Mouse (Mus musculus) testis, adult 2 months (tissue): ENCODE data around the gene Anks6.

Experiments
- CTCF ChIP-seq: fragments of 200-500 bp; IDR thresholded peaks from 2 replicates; pipeline ENCODE4 v1.5.1; 2012; ENCODE audit warnings: low read depth, mild to moderate bottlenecking, inconsistent platforms, low read length, moderate library complexity; ENCODE audit not compliant: control insufficient read depth, insufficient read depth, insufficient replicate concordance
- POLR2A ChIP-seq: fragments of 200-500 bp; IDR thresholded peaks from 2 replicates; pipeline ENCODE4 v1.6.1; 2012; ENCODE audit warnings: low read depth, mild to moderate bottlenecking, inconsistent platforms, low read length, moderate library complexity; ENCODE audit not compliant: control insufficient read depth

DNA sequence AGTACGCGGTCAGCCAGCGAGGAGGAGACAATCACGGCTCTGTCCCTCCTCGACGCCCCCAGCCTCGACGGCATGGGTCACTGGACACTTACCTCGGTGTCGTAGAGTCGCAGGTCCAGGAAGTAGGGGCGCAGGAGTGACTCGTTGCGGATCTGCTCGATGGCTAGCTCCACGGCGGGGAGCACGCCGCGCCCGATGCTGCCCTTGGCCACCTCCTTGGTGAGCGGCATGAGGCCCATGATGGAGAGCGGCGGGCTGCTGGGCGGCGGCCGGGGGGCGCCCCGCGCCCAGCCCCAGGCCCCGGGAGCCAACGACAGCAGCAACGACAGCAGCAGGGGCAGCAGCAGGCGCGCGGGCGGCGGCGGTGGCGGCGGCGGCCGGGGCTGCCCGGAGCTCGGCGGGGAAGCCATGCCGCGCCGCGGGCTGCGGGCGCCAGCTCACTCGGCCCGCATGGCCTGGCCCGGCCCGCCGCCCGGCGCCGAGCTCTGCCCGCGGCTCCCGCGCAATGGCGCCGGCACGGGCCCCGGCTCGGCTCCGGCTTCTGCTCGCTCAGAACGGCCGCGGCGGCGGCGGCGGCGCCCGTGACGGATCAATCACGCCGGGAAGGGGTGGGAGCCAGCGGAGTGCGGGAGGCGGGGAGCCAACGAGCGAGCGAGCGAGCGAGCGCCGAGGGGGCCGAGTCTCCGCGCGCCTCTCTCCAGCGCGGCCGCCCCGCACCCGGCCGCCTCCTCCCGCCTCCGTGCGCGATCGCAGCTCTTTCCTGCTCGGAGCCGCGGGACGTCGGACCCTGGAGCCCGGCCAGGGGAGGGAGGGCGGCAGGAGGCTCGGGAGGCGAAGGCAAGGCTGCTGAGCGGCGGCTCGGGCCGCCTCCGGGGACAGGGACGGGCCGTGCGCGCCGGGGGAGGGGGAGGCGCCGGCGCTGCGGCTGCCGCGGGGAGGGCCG is 65.9 kb downstream of the Anks6 start, which contains the start of gene Gabbr2:
- TF ChIP-seq CTCF (no peak), POLR2A (no peak)
